Mouse (Mus musculus) limb, embryonic 14.5 days (tissue): ENCODE data around the gene Acbd3. TPM values are rescaled to one million over a fixed set of nuclear protein-coding genes. Genes with fewer than 3 reads are reported as not detected.
A peak's percentile ranks its signal among the peaks of the same experiment; 100 is the strongest.

Source experiments
- ATAC-seq: fragments of 200-750 bp; cut with Nextera tagmentation; 2 replicates; pipeline ENCODE4 v1.8.0; 2017; ENCODE audit warnings: low read depth, moderate number of reproducible peaks, moderate TSS enrichment; ENCODE audit not compliant: low FRiP score
- DNase-seq: peaks from one replicate; pipeline ENCODE4 v3.0.0-alpha.2; 2015; ENCODE audit warnings: low spot score
- H3K27ac ChIP-seq: fragments of 300-500 bp; sonication (generic); replicated peaks from 2 replicates; pipeline ENCODE4 v1.5.1; 2014; ENCODE audit warnings: low read depth, mild to moderate bottlenecking, low read length, moderate library complexity, mixed read lengths
- H3K27me3 ChIP-seq: fragments of 300-500 bp; sonication (generic); 2 replicates; pipeline ENCODE4 v1.6.1; 2014; ENCODE audit warnings: low read length, mixed read lengths; ENCODE audit not compliant: control insufficient read depth, insufficient read depth
- H3K36me3 ChIP-seq: fragments of 300-500 bp; sonication (generic); 2 replicates; pipeline ENCODE4 v1.6.1; 2014; ENCODE audit warnings: mild to moderate bottlenecking, low read length, moderate library complexity, mixed read lengths; ENCODE audit not compliant: control insufficient read depth, insufficient read depth
- H3K4me1 ChIP-seq: fragments of 300-500 bp; sonication (generic); 2 replicates; pipeline ENCODE4 v1.6.1; 2014; ENCODE audit warnings: antibody characterized with exemption, low read length, mixed read lengths; ENCODE audit not compliant: control insufficient read depth, insufficient read depth
- H3K4me2 ChIP-seq: fragments of 300-500 bp; sonication (generic); replicated peaks from 2 replicates; pipeline ENCODE4 v1.6.1; 2014; ENCODE audit warnings: low read depth, mild to moderate bottlenecking, low read length, moderate library complexity; ENCODE audit not compliant: severe bottlenecking
- H3K4me3 ChIP-seq: fragments of 300-500 bp; sonication (generic); replicated peaks from 2 replicates; pipeline ENCODE4 v1.5.1; 2014; ENCODE audit warnings: low read length
- H3K9ac ChIP-seq: fragments of 300-500 bp; sonication (generic); 2 replicates; pipeline ENCODE4 v1.6.1; 2014; ENCODE audit warnings: mild to moderate bottlenecking, low read depth, low read length, moderate library complexity; ENCODE audit not compliant: severe bottlenecking
- H3K9me3 ChIP-seq: fragments of 300-500 bp; sonication (generic); 2 replicates; pipeline ENCODE4 v1.6.1; 2016; ENCODE audit warnings: low read length; ENCODE audit not compliant: control insufficient read depth
- POLR2A ChIP-seq: fragments of 200-500 bp; IDR thresholded peaks from 2 replicates; pipeline ENCODE4 v1.8.0; 2012; ENCODE audit warnings: inconsistent platforms, mild to moderate bottlenecking, moderate library complexity, borderline replicate concordance; ENCODE audit not compliant: insufficient read depth, insufficient read length; ENCODE audit errors: extremely low read depth
- WGBS: fragments of 180-500 bp; shearing (Covaris S2); extraction: QIAGEN DNeasy Blood & Tissue Kit; methylation state at CpG from one replicate; pipeline ENCODE4 v1.1.7; 2014; 5-methylcytosine and 5-hydroxymethylcytosine counted together
- polyA plus RNA-seq, 2 experiments: library from polyadenylated mRNA; depleted of rRNA in 1 of 2; stranded (reverse) in 1 of 2; unstranded in 1 of 2; fragments of >200 nt; fragmentation: Nextera tagmentation in 1 of 2; extraction: Ambion mirVana in 1 of 2; gene quantifications; 2 replicates each; pipeline versions ENCODE4 v1.2.1 to v1.2.3; 2012 to 2014

The Acbd3 gene
- polyA plus RNA-seq, 2 experiments: 29.4 to 41.9 TPM

DNA sequence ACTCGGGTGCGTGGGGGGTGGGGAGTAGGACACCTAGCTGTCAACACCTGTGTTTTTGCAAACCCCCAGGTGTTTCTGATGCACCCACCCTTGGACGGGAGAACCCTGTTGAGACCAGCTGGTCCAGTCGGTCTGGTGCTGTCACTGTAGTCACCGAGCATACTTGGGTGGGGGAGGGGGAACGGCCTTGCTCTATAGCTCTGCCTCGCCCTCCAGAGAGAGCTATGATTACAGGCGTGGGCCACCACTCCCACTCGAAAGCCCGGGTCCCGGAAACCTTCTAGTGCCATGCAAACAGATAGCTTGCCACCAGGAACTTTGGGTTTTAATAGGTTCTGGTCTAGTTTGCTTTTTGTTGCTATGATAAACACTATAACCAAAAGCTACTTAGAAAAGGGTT is 36.3 kb downstream of the Acbd3 start:
- WGBS: 77% methylated on average over 11 of the region's 11 CpGs
- H3K9me3 ChIP-seq: no peaks in the 10 kb centered on the region
- ATAC-seq (no peak), DNase-seq (no peak)
- no peaks in the 10 kb centered on the region for H3K27me3 ChIP-seq
- H3K36me3 ChIP-seq: no peaks in the 10 kb centered on the region
- no peak overlapping the region for H3K4me2 ChIP-seq
- peaks cover 9% of the 10 kb centered on the region for H3K4me1 ChIP-seq
- no peak overlapping the region for H3K9ac ChIP-seq
- TF ChIP-seq POLR2A: no peak
- H3K4me3 ChIP-seq: no peak overlapping the region
- H3K27ac ChIP-seq: no peak overlapping the region

- no peak overlapping the region for H3K4me3 ChIP-seq
- DNase-seq: no peak
- H3K4me1 ChIP-seq: peaks cover 9% of the 10 kb centered on the region
- no peaks in the 10 kb centered on the region for H3K27me3 ChIP-seq
- TF ChIP-seq POLR2A: no peak
- no peaks in the 10 kb centered on the region for H3K36me3 ChIP-seq
- no peak overlapping the region for H3K27ac ChIP-seq
- no peak overlapping the region for H3K9ac ChIP-seq
- H3K9me3 ChIP-seq: no peaks in the 10 kb centered on the region
- H3K4me2 ChIP-seq: no peak overlapping the region
- 86% methylated on average over 8 of the region's 8 CpGs for WGBS
- ATAC-seq: no peak
These were observed 36.8 kb downstream of the Acbd3 start for GRCm38 (mm10) chr1:180762679-180763078.

GRCm38 (mm10) chr1:180763307-180763706 is 37.5 kb downstream of the Acbd3 start:
- Histone ChIP-seq H3K4me1 (peaks cover 9% of the 10 kb centered on the region), H3K9ac (peak overlapping the region; percentile 51), H3K27me3 (no peaks in the 10 kb centered on the region), H3K9me3 (no peaks in the 10 kb centered on the region), H3K4me2 (peak overlapping the region; percentile 93), H3K36me3 (no peaks in the 10 kb centered on the region), H3K27ac (no peak overlapping the region), H3K4me3 (peak overlapping the region; percentile 45)
- DNase-seq (no peak), ATAC-seq (peak; percentile 12; the same call in 1 of the 2 replicates)
- 10% methylated on average over 14 of the region's 14 CpGs for WGBS
- no peak for TF ChIP-seq POLR2A

DNA sequence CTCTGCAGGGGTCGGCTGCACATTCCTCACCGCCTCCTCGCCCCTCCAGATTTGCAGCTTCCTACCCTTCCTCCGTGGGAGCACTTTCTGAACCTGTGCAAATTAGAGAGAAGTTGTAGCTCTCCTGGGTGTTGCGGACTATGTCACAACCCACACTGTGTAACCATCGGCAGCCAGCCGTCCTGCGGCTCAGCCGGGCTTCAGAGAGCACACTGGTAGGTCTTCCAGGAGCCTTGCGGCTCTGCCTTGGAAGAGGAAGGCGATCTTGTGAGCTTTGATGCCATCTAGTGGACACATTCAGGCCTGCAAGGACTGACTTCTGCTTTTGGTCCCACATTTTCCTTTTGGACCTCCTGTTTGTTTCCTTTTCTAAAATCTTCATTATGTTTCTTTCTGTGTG is 38.0 kb downstream of the Acbd3 start:
- ATAC-seq: peak; percentile 71
- Histone ChIP-seq H3K9me3 (no peaks in the 10 kb centered on the region), H3K4me2 (peak overlapping the region; percentile 93), H3K4me1 (peaks cover 11% of the 10 kb centered on the region), H3K27ac (no peak overlapping the region), H3K36me3 (no peaks in the 10 kb centered on the region), H3K9ac (peak overlapping the region; percentile 51), H3K4me3 (peak overlapping the region; percentile 45), H3K27me3 (no peaks in the 10 kb centered on the region)
- DNase-seq: peak; percentile 93
- TF ChIP-seq POLR2A: peak; percentile 62; the same call in 1 of the 2 replicates
- 2% methylated on average over 11 of the region's 11 CpGs for WGBS

GRCm38 (mm10) chr1:180765393-180765792 is 39.5 kb downstream of the Acbd3 start:
- H3K27ac ChIP-seq: no peak overlapping the region
- H3K36me3 ChIP-seq: no peaks in the 10 kb centered on the region
- no peak overlapping the region for H3K9ac ChIP-seq
- WGBS: 71% methylated on average over 5 of the region's 5 CpGs
- peaks cover 14% of the 10 kb centered on the region for H3K4me1 ChIP-seq
- DNase-seq (no peak), ATAC-seq (no peak)
- no peak overlapping the region for H3K4me2 ChIP-seq
- H3K27me3 ChIP-seq: no peaks in the 10 kb centered on the region
- TF ChIP-seq POLR2A: no peak
- H3K9me3 ChIP-seq: no peaks in the 10 kb centered on the region
- no peak overlapping the region for H3K4me3 ChIP-seq

DNA sequence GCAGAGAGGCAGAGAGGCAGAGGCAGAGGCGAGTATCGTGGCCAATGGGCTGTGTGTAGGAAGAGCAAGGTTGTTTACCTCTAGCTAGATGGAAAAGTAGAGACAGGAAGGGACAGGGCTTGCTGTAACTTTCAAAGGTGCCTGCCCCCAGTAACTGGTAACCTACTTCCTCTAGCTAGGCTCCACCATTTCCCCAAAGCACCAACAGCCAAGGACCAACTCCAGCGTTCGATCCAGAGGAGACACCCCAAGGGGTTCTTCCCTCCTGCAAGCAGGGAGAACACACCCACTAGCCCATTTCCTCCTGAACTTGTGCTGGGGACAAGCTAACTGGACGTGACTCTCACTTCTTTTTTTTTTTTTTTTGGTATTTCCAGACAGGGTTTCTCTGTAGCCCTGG is 40.7 kb downstream of the Acbd3 start:
- Histone ChIP-seq H3K27ac (no peak overlapping the region), H3K36me3 (no peaks in the 10 kb centered on the region), H3K9me3 (no peaks in the 10 kb centered on the region), H3K4me3 (no peak overlapping the region), H3K4me2 (no peak overlapping the region), H3K27me3 (no peaks in the 10 kb centered on the region), H3K9ac (no peak overlapping the region), H3K4me1 (peaks cover 14% of the 10 kb centered on the region)
- DNase-seq (no peak), ATAC-seq (no peak)
- no peak for TF ChIP-seq POLR2A
- 65% methylated on average over 5 of the region's 5 CpGs for WGBS
